Mouse (Mus musculus): ENCODE measurements at regions not wholly inside any gene's neighbourhood (a gene's known extent, or its start where the extent isn't known, plus 50 kb on each side); places are given as distances from the start of the nearest gene placed in this dataset.

- H3K4me1 ChIP-seq, result 0 out of 2 replicates have a peak, but pooled peaks cover 4% of the 10 kb centered on the region
- no peaks in the 10 kb centered on the region for H3K36me3 ChIP-seq
Measured at GRCm38 (mm10) chr4:31411770-31412525, 551.9 kb upstream of the Map3k7 start.

GRCm38 (mm10) chr4:31417161-31417560 is 546.7 kb upstream of the Map3k7 start:
- Histone ChIP-seq H3K27ac (replicated peaks) (no peak overlapping the region), H3K27me3 (peaks cover 4% of the 10 kb centered on the region; the same call in 1 of the 2 replicates), H3K4me2 (replicated peaks) (no peak overlapping the region), H3K4me1 (no peaks in the 10 kb centered on the region), H3K9me3 (no peaks in the 10 kb centered on the region), H3K4me3 (no peak overlapping the region), H3K36me3 (no peaks in the 10 kb centered on the region), H3K9ac (replicated peaks) (no peak overlapping the region)
- 91% methylated on average over 4 of the region's 4 CpGs for WGBS
- no peak for ATAC-seq (ENCODE audit: low FRiP score, low read depth)

More at GRCm38 (mm10) chr4:31411770-31412525, 551.9 kb upstream of the Map3k7 start:
- no peak overlapping the region for H3K4me3 ChIP-seq
- H3K9ac ChIP-seq (replicated peaks), result no peak overlapping the region
- H3K27me3 ChIP-seq, result no peaks in the 10 kb centered on the region
- H3K4me2 ChIP-seq (replicated peaks), result no peak overlapping the region
- no peaks in the 10 kb centered on the region for H3K9me3 ChIP-seq
- H3K27ac ChIP-seq (replicated peaks), result no peak overlapping the region
- WGBS, result 84% methylated on average over 9 of the region's 9 CpGs
- ATAC-seq (ENCODE audit: low FRiP score, low read depth), result no peak

DNA sequence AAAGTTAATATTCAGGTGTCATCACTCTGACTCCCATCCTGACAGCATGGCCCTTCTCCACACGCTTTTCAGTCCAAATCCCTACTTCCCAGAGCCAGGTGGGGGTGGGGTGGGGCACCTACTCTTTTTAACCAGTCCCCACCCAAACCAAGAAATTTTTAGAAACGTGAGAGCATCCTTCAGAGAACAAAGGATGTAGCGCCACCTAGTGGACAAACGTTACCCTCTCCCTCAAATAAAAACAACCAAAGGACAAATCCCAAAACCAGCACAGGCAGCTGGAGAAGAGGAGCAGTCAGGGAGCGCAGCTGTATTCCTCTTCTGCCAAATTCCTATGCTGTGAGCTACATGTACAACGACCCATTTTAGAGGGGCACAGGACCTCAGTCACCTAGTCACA is 544.7 kb upstream of the Map3k7 start:
- peak; percentile 63 for ATAC-seq (ENCODE audit: low FRiP score, low read depth)
- Histone ChIP-seq H3K36me3 (no peaks in the 10 kb centered on the region), H3K9ac (replicated peaks) (no peak overlapping the region), H3K27me3 (peaks cover 4% of the 10 kb centered on the region; the same call in 1 of the 2 replicates), H3K9me3 (no peaks in the 10 kb centered on the region), H3K4me1 (no peaks in the 10 kb centered on the region), H3K27ac (replicated peaks) (no peak overlapping the region), H3K4me3 (no peak overlapping the region), H3K4me2 (replicated peaks) (no peak overlapping the region)
- WGBS, result 9% methylated on average over 6 of the region's 6 CpGs

- ATAC-seq (ENCODE audit: low FRiP score, low read depth), result no peak
- no peak overlapping the region for H3K4me3 ChIP-seq
- H3K27ac ChIP-seq (replicated peaks), result no peak overlapping the region
- H3K9me3 ChIP-seq, result no peaks in the 10 kb centered on the region
- no peaks in the 10 kb centered on the region for H3K36me3 ChIP-seq
- H3K4me1 ChIP-seq, result no peaks in the 10 kb centered on the region
- H3K9ac ChIP-seq (replicated peaks), result no peak overlapping the region
- H3K27me3 ChIP-seq, result peaks cover 4% of the 10 kb centered on the region; the same call in 1 of the 2 replicates
- WGBS, result 86% methylated on average over 9 of the region's 9 CpGs
- H3K4me2 ChIP-seq (replicated peaks), result no peak overlapping the region
Measured at GRCm38 (mm10) chr4:31420167-31420566, 543.7 kb upstream of the Map3k7 start.

DNA sequence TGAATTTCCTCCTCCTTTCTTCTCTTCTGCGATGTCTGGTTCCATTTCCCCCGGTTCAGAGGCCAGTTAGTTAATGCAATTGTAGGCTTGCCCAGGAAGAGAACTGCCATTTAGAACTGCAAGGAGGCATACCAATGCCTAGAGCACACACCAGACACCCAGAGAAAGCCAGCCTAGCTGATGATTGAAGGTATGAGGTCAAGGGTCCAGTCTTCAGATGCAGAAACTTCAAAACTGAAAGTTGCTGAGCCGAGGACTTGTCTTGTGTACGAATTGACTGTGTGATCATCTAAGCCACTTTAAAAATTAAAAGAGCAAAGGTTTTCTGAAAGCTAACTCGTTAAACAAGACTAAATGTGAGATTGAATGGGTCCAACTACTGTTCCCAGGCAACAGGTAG is 542.5 kb upstream of the Map3k7 start:
- Histone ChIP-seq H3K9ac (replicated peaks) (no peak overlapping the region), H3K27me3 (peaks cover 4% of the 10 kb centered on the region; the same call in 1 of the 2 replicates), H3K4me1 (no peaks in the 10 kb centered on the region), H3K4me2 (replicated peaks) (no peak overlapping the region), H3K9me3 (no peaks in the 10 kb centered on the region), H3K4me3 (no peak overlapping the region), H3K27ac (replicated peaks) (no peak overlapping the region), H3K36me3 (no peaks in the 10 kb centered on the region)
- WGBS, result 80% methylated on average over 5 of the region's 5 CpGs
- ATAC-seq (ENCODE audit: low FRiP score, low read depth), result no peak

DNA sequence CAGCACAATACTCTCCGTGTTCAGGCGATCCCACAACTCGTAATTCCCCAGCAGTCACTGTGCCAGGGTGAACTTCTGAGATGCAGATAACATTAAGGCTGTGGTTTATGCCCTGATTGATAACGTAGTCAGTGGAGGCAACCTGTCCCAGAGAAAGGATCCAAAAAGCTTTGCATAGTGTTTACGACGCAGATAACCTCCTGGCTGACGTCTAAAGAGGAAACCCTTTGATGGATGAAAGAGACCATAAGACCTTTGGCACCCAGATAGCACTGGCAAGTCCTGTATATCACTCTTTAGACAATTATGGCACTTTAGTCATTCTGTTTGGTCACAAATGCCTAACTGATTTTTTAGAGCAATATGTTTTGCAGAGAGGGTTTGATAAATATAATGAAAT is 538.8 kb upstream of the Map3k7 start:
- no peak overlapping the region for H3K4me2 ChIP-seq (replicated peaks)
- no peaks in the 10 kb centered on the region for H3K36me3 ChIP-seq
- no peak for ATAC-seq (ENCODE audit: low FRiP score, low read depth)
- no peaks in the 10 kb centered on the region for H3K9me3 ChIP-seq
- H3K27me3 ChIP-seq, result peaks cover 4% of the 10 kb centered on the region; the same call in 1 of the 2 replicates
- no peak overlapping the region for H3K9ac ChIP-seq (replicated peaks)
- no peak overlapping the region for H3K4me3 ChIP-seq
- WGBS, result 80% methylated on average over 7 of the region's 7 CpGs
- H3K27ac ChIP-seq (replicated peaks), result no peak overlapping the region
- H3K4me1 ChIP-seq, result no peaks in the 10 kb centered on the region

DNA sequence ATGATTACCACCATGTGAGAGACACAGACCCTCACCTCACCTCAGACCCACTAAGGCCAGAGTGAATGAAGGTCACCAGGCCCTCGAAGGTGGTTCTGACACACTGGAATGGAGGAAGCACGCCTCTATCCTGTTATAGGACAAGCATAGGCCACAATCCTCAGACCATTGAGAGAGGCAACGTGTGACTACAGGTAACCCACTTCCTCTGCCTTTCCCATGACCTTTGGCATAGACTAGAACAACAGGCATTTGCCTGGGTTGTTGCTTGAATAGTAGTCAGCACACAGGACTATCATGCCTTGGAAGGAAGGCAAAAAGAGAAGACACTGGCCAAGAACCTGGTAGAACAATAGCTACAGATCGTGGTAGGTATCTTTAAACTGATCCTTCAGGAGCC is 538.2 kb upstream of the Map3k7 start:
- WGBS, result 83% methylated on average over 4 of the region's 4 CpGs

GRCm38 (mm10) chr4:31426169-31427030 is 537.5 kb upstream of the Map3k7 start:
- ATAC-seq (ENCODE audit: low FRiP score, low read depth), result no peak
- Histone ChIP-seq H3K27ac (replicated peaks) (no peak overlapping the region), H3K4me2 (replicated peaks) (no peak overlapping the region), H3K9ac (replicated peaks) (no peak overlapping the region), H3K36me3 (no peaks in the 10 kb centered on the region), H3K27me3 (no peaks in the 10 kb centered on the region), H3K4me1 (no peaks in the 10 kb centered on the region), H3K4me3 (no peak overlapping the region), H3K9me3 (no peaks in the 10 kb centered on the region)
- 81% methylated on average over 7 of the region's 7 CpGs for WGBS

More for the DNA sequence above, 538.2 kb upstream of the Map3k7 start:
- Histone ChIP-seq H3K27ac (replicated peaks) (no peak overlapping the region), H3K9me3 (no peaks in the 10 kb centered on the region), H3K4me3 (no peak overlapping the region), H3K4me2 (replicated peaks) (no peak overlapping the region), H3K9ac (replicated peaks) (no peak overlapping the region), H3K27me3 (peaks cover 3% of the 10 kb centered on the region; the same call in 1 of the 2 replicates), H3K4me1 (no peaks in the 10 kb centered on the region), H3K36me3 (no peaks in the 10 kb centered on the region)
- no peak for ATAC-seq (ENCODE audit: low FRiP score, low read depth)

DNA sequence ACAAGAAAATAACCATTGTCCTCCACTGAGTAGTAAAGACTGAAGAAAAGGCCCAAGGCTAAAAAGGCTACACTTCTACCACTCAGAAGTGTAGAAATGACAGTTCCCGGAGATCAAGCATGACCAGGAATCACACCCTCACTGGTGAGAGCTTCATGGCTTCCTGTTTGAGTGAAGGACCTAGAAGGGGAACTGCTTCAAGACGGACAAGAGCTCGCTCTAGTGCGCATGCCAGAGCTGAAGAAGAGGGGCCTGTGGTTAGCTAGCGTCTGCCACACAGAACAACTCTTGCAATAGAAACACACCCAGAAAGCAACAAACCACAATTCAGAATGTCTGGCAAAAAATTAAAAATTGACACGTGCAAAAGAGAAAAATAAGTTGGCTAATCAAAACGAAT is 530.0 kb upstream of the Map3k7 start:
- ATAC-seq (ENCODE audit: low FRiP score, low read depth), result no peak
- Histone ChIP-seq H3K9me3 (no peaks in the 10 kb centered on the region), H3K36me3 (no peaks in the 10 kb centered on the region), H3K4me2 (replicated peaks) (no peak overlapping the region), H3K27ac (replicated peaks) (no peak overlapping the region), H3K9ac (replicated peaks) (no peak overlapping the region), H3K27me3 (no peaks in the 10 kb centered on the region), H3K4me3 (no peak overlapping the region), H3K4me1 (no peaks in the 10 kb centered on the region)
- WGBS, result 88% methylated on average over 7 of the region's 7 CpGs

DNA sequence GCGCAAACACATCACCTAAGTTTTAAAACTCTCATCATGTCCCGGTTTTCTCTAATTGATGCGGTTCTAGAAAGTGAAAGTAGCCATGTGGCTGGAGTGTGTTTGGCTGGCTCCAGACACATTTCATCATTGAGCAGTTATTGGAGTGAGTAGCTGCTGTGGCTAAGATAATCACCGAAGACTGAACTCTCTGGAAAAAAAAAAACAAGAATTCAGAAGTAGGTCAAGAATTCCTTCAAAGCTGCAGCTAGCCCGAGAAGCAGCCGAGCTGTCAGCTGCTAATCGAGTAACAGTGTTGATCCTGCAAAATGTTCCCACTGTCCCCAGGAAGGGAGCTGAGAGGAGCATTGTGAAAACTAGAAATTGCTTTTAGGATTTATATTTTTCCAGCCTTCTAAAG is 509.0 kb upstream of the Map3k7 start:
- Histone ChIP-seq H3K27ac (replicated peaks) (no peak overlapping the region), H3K9ac (replicated peaks) (no peak overlapping the region), H3K36me3 (no peaks in the 10 kb centered on the region), H3K4me1 (no peaks in the 10 kb centered on the region), H3K9me3 (no peaks in the 10 kb centered on the region), H3K4me3 (no peak overlapping the region), H3K4me2 (replicated peaks) (no peak overlapping the region), H3K27me3 (no peaks in the 10 kb centered on the region)
- WGBS, result 78% methylated on average over 7 of the region's 7 CpGs
- no peak for ATAC-seq (ENCODE audit: low FRiP score, low read depth)

- Histone ChIP-seq H3K9ac (replicated peaks) (no peak overlapping the region), H3K27ac (replicated peaks) (no peak overlapping the region), H3K36me3 (no peaks in the 10 kb centered on the region), H3K4me3 (no peak overlapping the region), H3K4me1 (no peaks in the 10 kb centered on the region), H3K9me3 (no peaks in the 10 kb centered on the region), H3K27me3 (no peaks in the 10 kb centered on the region), H3K4me2 (replicated peaks) (no peak overlapping the region)
- ATAC-seq (ENCODE audit: low FRiP score, low read depth), result no peak
- WGBS, result 86% methylated on average over 4 of the region's 4 CpGs
Measured at GRCm38 (mm10) chr4:31455466-31455865, 508.4 kb upstream of the Map3k7 start.

- H3K9me3 ChIP-seq, result no peaks in the 10 kb centered on the region
Measured at GRCm38 (mm10) chr4:31462456-31462855, 501.4 kb upstream of the Map3k7 start.

More at GRCm38 (mm10) chr4:31462456-31462855, 501.4 kb upstream of the Map3k7 start:
- ATAC-seq (ENCODE audit: low FRiP score, low read depth), result no peak
- H3K27ac ChIP-seq (replicated peaks), result no peak overlapping the region
- H3K9ac ChIP-seq (replicated peaks), result no peak overlapping the region
- H3K27me3 ChIP-seq, result no peaks in the 10 kb centered on the region
- no peaks in the 10 kb centered on the region for H3K4me1 ChIP-seq
- 86% methylated on average over 4 of the region's 4 CpGs for WGBS
- no peak overlapping the region for H3K4me2 ChIP-seq (replicated peaks)
- H3K36me3 ChIP-seq, result no peaks in the 10 kb centered on the region
- no peak overlapping the region for H3K4me3 ChIP-seq
